Mouse (Mus musculus) midbrain, embryonic 16.5 days (tissue): ENCODE measurements at regions not wholly inside any gene's neighbourhood (a gene's known extent, or its start where the extent isn't known, plus 50 kb on each side); places are given as distances from the start of the nearest gene placed in this dataset.
"Not testable (repeated sequence)": the region's sequence is repeated elsewhere in the genome, so short reads cannot be mapped to it uniquely, and the experiment has no call there.

ENCODE experiments used
- ATAC-seq: fragments of 200-750 bp; cut with Nextera tagmentation; 2 replicates; pipeline ENCODE4 v1.8.0; 2017; ENCODE audit warnings: moderate TSS enrichment
- H3K27ac ChIP-seq: fragments of 300-500 bp; sonication (generic); 2 replicates; pipeline ENCODE4 v1.5.1; 2014; ENCODE audit warnings: mild to moderate bottlenecking, low read length, mixed read lengths
- H3K27me3 ChIP-seq: fragments of 300-500 bp; sonication (generic); 2 replicates; pipeline ENCODE4 v1.6.1; 2014; ENCODE audit warnings: low read depth, low read length, mixed read lengths; ENCODE audit not compliant: control insufficient read depth, insufficient read depth
- H3K36me3 ChIP-seq: fragments of 300-500 bp; sonication (generic); 2 replicates; pipeline ENCODE4 v1.6.1; 2014; ENCODE audit warnings: mild to moderate bottlenecking, low read length, moderate library complexity, mixed read lengths; ENCODE audit not compliant: control insufficient read depth, insufficient read depth
- H3K4me1 ChIP-seq: fragments of 300-500 bp; sonication (generic); 2 replicates; pipeline ENCODE4 v1.6.1; 2014; ENCODE audit warnings: mild to moderate bottlenecking, low read length, mixed read lengths; ENCODE audit not compliant: control insufficient read depth, insufficient read depth
- H3K4me2 ChIP-seq: fragments of 300-500 bp; sonication (generic); 2 replicates; pipeline ENCODE4 v1.6.1; 2014; ENCODE audit warnings: mild to moderate bottlenecking, low read length, mixed read lengths
- H3K4me3 ChIP-seq: fragments of 300-500 bp; sonication (generic); 2 replicates; pipeline ENCODE4 v1.5.1; 2014; ENCODE audit warnings: low read depth, mild to moderate bottlenecking, low read length, moderate library complexity, mixed read lengths
- H3K9ac ChIP-seq: fragments of 300-500 bp; sonication (generic); 2 replicates; pipeline ENCODE4 v1.6.1; 2014; ENCODE audit warnings: low read depth, low read length, mixed read lengths
- H3K9me3 ChIP-seq: fragments of 300-500 bp; sonication (generic); replicated peaks from 2 replicates; pipeline ENCODE4 v1.6.1; 2014; ENCODE audit warnings: mild to moderate bottlenecking, low read length, mixed read lengths; ENCODE audit not compliant: control insufficient read depth, poor library complexity, severe bottlenecking
- WGBS: fragments of 180-500 bp; shearing (Covaris S2); extraction: QIAGEN DNeasy Blood & Tissue Kit; methylation state at CpG from one replicate; pipeline ENCODE4 v1.1.7; 2014; 5-methylcytosine and 5-hydroxymethylcytosine counted together

DNA sequence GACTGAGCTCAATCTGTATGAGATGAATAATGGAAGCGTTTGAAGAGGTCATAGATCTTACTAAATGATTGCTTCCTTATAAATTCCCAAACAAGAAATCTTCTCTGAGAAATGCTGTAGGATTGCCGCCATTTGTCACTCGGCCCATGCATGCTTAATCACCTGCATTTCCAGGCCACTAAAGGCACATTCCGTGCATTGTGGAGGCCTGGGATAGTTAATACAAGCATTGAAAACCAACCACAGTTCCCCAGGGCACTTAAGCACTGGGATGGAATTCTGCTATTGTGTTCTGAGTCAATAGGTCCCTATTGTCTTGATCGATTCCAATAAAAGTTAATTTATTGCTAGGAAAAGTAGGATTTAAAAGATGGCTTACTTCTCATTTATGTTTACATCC, 92.5 kb downstream of the Naa11 start:
- H3K27ac ChIP-seq, result no peak overlapping the region
- no peak overlapping the region for H3K9ac ChIP-seq
- H3K4me3 ChIP-seq, result no peak overlapping the region
- H3K27me3 ChIP-seq, result no peaks in the 10 kb centered on the region
- H3K4me1 ChIP-seq, result no peaks in the 10 kb centered on the region; the same call in 1 of the 2 replicates
- H3K36me3 ChIP-seq, result no peaks in the 10 kb centered on the region
- H3K9me3 ChIP-seq, result no peaks in the 10 kb centered on the region
- no peak overlapping the region for H3K4me2 ChIP-seq
- no peak for ATAC-seq
- WGBS, result 23% methylated on average over 5 of the region's 5 CpGs

DNA sequence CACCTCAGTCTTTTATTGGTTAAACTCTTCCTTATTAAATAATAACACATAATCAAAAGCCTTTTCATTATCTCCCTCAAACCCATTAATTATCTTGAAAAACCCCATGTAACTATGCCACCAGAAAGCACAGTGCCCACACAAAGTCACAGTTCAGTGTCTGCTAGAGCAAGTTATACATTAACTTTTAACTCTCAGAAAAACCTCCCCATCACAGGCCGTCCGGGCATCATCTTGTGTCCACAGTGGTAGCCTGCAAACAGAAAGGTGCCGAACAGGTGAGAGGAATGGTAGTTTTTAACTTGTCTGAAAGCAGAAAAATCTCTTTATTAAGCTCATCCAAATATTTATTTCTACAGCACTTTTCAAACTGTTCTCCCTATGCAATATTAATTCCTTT, 96.0 kb downstream of the Naa11 start:
- Histone ChIP-seq H3K36me3 (no peaks in the 10 kb centered on the region), H3K27me3 (no peaks in the 10 kb centered on the region), H3K27ac (no peak overlapping the region), H3K4me3 (no peak overlapping the region), H3K4me1 (no peaks in the 10 kb centered on the region; the same call in 1 of the 2 replicates), H3K9me3 (no peaks in the 10 kb centered on the region), H3K9ac (no peak overlapping the region), H3K4me2 (no peak overlapping the region)
- no peak for ATAC-seq
- WGBS, result 97% methylated on average over 3 of the region's 3 CpGs

DNA sequence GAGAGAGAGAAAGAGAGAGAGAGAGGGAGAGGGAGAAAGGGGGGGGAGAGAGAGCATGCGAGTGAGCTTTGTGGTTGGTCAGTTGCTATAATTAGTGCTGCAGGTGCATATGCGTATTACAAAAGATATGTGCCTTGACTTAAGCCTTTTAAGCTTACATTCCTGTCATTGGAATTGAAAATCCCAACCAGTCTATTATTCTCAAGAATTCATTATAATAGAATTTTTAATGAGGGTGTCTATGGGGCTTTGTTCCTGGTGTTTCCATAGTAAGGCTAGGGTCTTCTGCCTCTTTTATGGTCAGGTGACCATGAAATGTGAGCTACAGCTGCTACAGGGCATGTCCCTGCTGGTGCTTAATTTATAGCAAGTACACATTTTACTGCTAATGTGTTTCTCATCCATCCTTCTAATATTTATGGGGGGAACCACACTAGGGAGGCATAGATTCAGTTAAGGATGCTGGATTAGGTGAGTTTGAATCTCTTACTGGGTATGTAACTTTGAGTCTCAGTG, 102.0 kb downstream of the Naa11 start:
- H3K9ac ChIP-seq, result no peak overlapping the region
- no peak overlapping the region for H3K4me3 ChIP-seq
- 0% methylated on average over 2 of the region's 2 CpGs for WGBS
- H3K27ac ChIP-seq, result no peak overlapping the region
- ATAC-seq, result peak; percentile 62; the same call in 1 of the 2 replicates
- peaks cover 8% of the 10 kb centered on the region; the same call in 1 of the 2 replicates for H3K4me1 ChIP-seq
- no peaks in the 10 kb centered on the region for H3K36me3 ChIP-seq
- no peaks in the 10 kb centered on the region for H3K9me3 ChIP-seq
- no peak overlapping the region for H3K4me2 ChIP-seq
- H3K27me3 ChIP-seq, result no peaks in the 10 kb centered on the region

DNA sequence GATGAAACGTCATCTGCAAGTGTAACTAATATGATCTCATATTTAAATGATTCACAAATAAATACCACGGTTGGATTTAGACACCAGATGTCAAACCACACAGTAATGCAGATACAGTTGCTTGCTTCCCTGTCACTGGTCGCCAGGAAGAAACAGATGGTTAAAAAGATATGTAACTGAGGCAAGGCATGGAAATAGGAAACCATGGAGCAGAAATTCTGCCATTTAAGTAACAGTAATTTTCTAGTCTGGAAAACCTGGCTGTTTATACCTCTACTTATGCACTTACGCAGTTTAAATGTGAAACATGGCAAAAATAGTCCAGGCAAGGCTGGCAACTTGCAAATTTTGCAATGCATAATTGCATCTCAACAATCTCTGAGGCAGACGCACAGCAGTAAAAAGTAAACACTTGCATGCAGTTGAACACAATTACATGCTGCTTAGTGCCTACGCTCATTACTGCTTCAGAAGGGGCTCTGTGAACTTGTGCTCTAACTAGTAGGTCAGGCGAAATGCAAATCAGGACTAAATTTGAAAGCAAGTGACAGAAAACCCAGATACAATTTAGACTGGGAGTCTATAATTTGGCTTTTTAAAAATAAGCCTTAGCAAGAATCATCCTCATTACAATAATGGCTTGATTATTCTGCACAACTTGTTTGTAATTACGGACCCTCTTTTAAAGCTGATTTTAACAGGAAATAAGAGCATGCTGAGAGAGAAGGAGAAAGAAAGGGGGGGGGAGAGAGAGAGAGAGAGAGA, 102.6 kb downstream of the Naa11 start:
- peak; percentile 45; the same call in 1 of the 2 replicates for ATAC-seq
- Histone ChIP-seq H3K4me3 (no peak overlapping the region), H3K9ac (no peak overlapping the region), H3K4me1 (peaks cover 8% of the 10 kb centered on the region; the same call in 1 of the 2 replicates), H3K27me3 (no peaks in the 10 kb centered on the region), H3K36me3 (no peaks in the 10 kb centered on the region), H3K9me3 (no peaks in the 10 kb centered on the region), H3K27ac (no peak overlapping the region), H3K4me2 (no peak overlapping the region)
- WGBS, result 40% methylated on average over 8 of the region's 8 CpGs

DNA sequence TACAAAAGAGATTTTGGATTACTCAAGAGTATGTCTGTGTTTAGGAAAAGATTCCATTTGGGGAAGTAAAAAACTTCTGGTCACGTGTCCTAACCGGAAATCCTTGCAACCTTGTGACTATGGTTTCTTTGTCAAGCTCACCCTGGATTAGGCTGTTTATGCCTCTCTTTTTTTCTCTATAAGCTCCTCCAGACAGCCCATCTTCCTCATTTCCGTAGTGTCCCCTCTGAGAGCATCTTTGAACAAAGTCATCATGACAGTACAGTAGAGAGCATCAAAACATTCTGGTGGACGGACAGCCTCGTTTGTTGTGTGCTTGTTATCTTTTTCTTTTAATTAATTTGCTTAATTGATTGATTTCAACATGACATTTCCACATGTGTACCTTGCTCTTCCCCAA, 112.7 kb downstream of the Naa11 start:
- no peak for ATAC-seq
- 69% methylated on average over 5 of the region's 5 CpGs for WGBS
- no peaks in the 10 kb centered on the region for H3K4me1 ChIP-seq

DNA sequence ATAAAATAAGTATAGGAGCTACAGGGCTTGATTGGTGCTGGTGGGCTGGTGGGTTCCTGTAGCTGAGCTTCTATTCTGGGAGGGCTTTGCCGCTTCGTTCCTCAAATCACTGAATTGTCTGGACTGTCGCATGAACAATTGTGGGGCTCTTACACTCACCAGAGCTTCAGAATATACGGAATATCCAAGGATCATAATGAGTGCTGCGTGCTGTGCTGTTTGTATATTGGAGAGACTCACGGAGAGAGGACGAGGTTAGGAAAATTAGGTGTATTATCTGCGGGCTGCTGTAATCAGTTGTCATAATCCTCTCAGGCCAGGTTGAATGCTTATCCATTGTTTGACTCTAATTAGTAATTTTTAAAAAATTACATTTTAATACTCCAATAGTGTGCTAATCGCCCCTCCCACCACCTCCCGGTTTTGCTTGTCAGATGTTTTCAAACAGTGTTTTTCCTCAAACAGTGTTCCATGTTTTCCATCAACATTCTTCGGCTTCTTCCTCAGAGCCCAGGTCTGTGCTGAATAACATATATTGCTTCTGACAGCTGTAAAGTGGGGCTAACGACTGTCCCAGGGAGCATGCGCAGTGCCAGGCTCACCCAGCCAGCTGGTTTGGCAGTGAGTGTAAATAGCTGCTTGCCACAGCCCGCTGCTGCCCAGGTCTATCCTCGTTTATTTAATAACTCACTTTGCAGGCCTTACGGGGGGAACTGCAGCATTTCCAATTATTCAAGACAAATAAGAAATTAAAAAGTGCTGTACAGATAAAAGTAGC, 114.2 kb downstream of the Naa11 start:
- Histone ChIP-seq H3K27ac (no peak overlapping the region), H3K9ac (no peak overlapping the region), H3K4me2 (peak overlapping the region; percentile 23; the same call in 1 of the 2 replicates), H3K27me3 (no peaks in the 10 kb centered on the region), H3K4me3 (no peak overlapping the region), H3K4me1 (no peaks in the 10 kb centered on the region), H3K9me3 (no peaks in the 10 kb centered on the region), H3K36me3 (no peaks in the 10 kb centered on the region)
- WGBS, result 57% methylated on average over 16 of the region's 16 CpGs
- peak; percentile 76 for ATAC-seq

More for the DNA sequence above, 112.7 kb downstream of the Naa11 start:
- H3K4me2 ChIP-seq, result no peak overlapping the region
- no peaks in the 10 kb centered on the region for H3K9me3 ChIP-seq
- no peak overlapping the region for H3K27ac ChIP-seq
- H3K4me3 ChIP-seq, result no peak overlapping the region
- H3K27me3 ChIP-seq, result no peaks in the 10 kb centered on the region
- no peak overlapping the region for H3K9ac ChIP-seq
- no peaks in the 10 kb centered on the region for H3K36me3 ChIP-seq

DNA sequence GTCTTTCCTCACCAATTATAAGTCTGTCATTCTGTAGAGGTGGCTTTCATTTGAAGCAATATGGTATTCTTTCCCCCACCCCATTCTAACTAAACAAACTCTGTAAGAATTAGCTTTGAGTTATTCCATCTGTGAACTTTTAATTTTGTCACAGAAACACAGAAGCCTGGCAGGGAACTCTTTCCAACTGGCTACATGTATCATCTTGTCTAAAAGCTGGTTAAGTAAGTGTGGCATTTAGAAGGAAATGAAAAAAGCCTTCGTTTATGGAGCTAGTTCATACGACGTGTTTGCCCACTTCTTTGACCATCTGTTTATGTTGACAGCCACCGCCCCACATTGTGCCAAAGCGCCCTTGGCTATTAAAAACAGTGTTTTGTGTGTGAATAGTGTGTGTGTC, 115.5 kb downstream of the Naa11 start:
- no peaks in the 10 kb centered on the region for H3K27me3 ChIP-seq
- WGBS, result 81% methylated on average over 5 of the region's 5 CpGs
- H3K9me3 ChIP-seq, result no peaks in the 10 kb centered on the region
- no peak overlapping the region for H3K4me2 ChIP-seq
- no peak overlapping the region for H3K4me3 ChIP-seq
- no peak overlapping the region for H3K27ac ChIP-seq
- no peaks in the 10 kb centered on the region for H3K4me1 ChIP-seq
- no peaks in the 10 kb centered on the region for H3K36me3 ChIP-seq
- no peak for ATAC-seq
- H3K9ac ChIP-seq, result no peak overlapping the region

DNA sequence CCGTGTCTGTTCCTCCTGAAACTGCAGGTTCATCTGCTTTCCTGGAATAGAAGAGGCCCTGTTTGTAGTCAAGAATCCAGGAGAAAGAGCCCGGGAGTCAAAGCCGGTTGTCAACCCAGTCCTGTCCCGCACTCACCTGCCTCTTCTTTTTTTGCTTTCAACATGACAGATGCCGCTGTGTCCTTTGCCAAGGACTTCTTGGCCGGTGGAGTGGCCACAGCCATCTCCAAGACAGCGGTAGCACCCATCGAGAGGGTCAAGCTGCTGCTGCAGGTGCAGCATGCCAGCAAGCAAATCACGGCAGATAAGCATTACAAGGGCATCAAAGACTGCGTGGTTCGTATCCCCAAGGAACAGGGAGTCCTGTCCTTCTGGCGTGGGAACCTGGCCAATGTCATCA, 127.5 kb downstream of the Naa11 start:
- not testable (repeated sequence) for H3K27ac ChIP-seq, H3K4me1 ChIP-seq, H3K36me3 ChIP-seq, ATAC-seq, H3K9me3 ChIP-seq, H3K9ac ChIP-seq, H3K4me3 ChIP-seq, H3K27me3 ChIP-seq, H3K4me2 ChIP-seq
- 89% methylated on average over 12 of the region's 12 CpGs for WGBS

DNA sequence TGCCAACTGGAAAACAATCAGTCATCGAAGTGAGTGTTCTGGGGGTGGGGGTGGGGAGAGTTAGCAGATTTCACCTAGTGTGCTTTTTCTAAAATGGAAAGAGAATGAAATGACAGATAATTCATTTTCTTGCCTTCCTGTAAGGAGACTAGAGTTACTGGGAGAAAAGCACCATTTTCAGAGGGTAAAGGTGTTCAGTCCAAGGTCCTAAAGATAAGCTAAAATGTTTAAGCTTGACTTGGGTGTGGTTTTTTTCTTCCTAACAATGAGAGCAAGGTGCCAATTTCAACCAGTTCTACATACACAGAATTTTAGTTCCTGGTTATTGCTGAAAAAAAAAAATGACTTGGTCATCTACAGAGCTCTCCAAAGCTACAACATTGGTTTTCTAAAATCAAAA, 135.1 kb downstream of the Naa11 start:
- Histone ChIP-seq H3K4me2 (no peak overlapping the region), H3K27me3 (no peaks in the 10 kb centered on the region), H3K4me3 (no peak overlapping the region), H3K9ac (no peak overlapping the region), H3K36me3 (no peaks in the 10 kb centered on the region), H3K27ac (no peak overlapping the region), H3K4me1 (no peaks in the 10 kb centered on the region), H3K9me3 (no peaks in the 10 kb centered on the region)
- 94% methylated on average over 1 of the region's 1 CpGs for WGBS
- ATAC-seq, result no peak
